Mouse (Mus musculus): ENCODE measurements at regions not wholly inside any gene's neighbourhood (a gene's known extent, or its start where the extent isn't known, plus 50 kb on each side); places are given as distances from the start of the nearest gene placed in this dataset.

DNA sequence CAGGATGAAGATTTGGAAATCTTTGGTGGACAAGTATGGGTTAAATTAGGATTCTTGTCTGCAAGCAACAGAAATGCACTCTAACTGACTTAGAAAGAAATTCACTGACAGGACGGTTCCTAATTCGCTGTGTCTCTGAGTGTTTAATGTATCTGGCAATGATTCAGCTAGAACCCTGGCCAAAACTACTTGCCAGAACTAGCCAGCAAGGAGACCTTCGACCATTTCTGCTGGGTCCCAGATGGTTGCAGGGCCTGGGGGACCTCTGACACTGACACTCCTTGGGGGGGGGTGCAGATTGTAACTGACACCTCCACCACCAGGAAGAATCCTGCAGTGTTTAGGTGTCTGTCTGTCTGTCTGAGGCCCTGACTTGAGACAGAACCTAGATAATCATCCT lies 172.1 kb upstream of the Kit start:
- TF ChIP-seq POLR2A (IDR thresholded peaks at IDR 0.05; ENCODE audit: insufficient read depth, low read depth, low read length), result no peak
- TF ChIP-seq EP300 (IDR thresholded peaks at IDR 0.05; ENCODE audit: insufficient read depth, low read depth, low read length), result no peak

Measured in heart, adult 2 months (tissue).